Mouse (Mus musculus) embryonic facial prominence, embryonic 13.5 days (tissue): ENCODE data around the gene C130074G19Rik. TPM values are rescaled to one million over a fixed set of nuclear protein-coding genes. Genes with fewer than 3 reads are reported as not detected.
A peak's percentile ranks its signal among the peaks of the same experiment; 100 is the strongest.

Experiments
- ATAC-seq: fragments of 200-750 bp; cut with Nextera tagmentation; 2 replicates; pipeline ENCODE4 v1.8.0; 2017; ENCODE audit warnings: low read depth; ENCODE audit not compliant: insufficient number of reproducible peaks, insufficient read depth, low FRiP score, low TSS enrichment
- H3K27ac ChIP-seq: fragments of 300-500 bp; sonication (generic); 2 replicates; pipeline ENCODE4 v1.5.1; 2015; ENCODE audit warnings: moderate library complexity, mild to moderate bottlenecking, inconsistent platforms
- H3K27me3 ChIP-seq: fragments of 300-500 bp; sonication (generic); 2 replicates; pipeline ENCODE4 v1.6.1; 2015; ENCODE audit warnings: mild to moderate bottlenecking, inconsistent platforms
- H3K36me3 ChIP-seq: fragments of 300-500 bp; sonication (generic); 2 replicates; pipeline ENCODE4 v1.6.1; 2015; ENCODE audit warnings: mild to moderate bottlenecking, inconsistent platforms
- H3K4me1 ChIP-seq: fragments of 300-500 bp; sonication (generic); 2 replicates; pipeline ENCODE4 v1.6.1; 2015; ENCODE audit warnings: inconsistent platforms
- H3K4me2 ChIP-seq: fragments of 300-500 bp; sonication (generic); 2 replicates; pipeline ENCODE4 v1.6.1; 2015; ENCODE audit warnings: moderate library complexity, mild to moderate bottlenecking, inconsistent platforms
- H3K4me3 ChIP-seq: fragments of 300-500 bp; sonication (generic); 2 replicates; pipeline ENCODE4 v1.5.1; 2015; ENCODE audit warnings: mild to moderate bottlenecking, inconsistent platforms
- H3K9ac ChIP-seq: fragments of 300-500 bp; sonication (generic); 2 replicates; pipeline ENCODE4 v1.6.1; 2015; ENCODE audit warnings: mild to moderate bottlenecking, inconsistent platforms
- H3K9me3 ChIP-seq: fragments of 300-500 bp; sonication (generic); 2 replicates; pipeline ENCODE4 v1.6.1; 2016; ENCODE audit warnings: inconsistent platforms
- WGBS: fragments of 180-500 bp; shearing (Covaris S2); methylation state at CpG from one replicate; pipeline ENCODE4 v1.1.7; 2015; ENCODE audit warnings: mixed read lengths; 5-methylcytosine and 5-hydroxymethylcytosine counted together
- polyA plus RNA-seq: library from polyadenylated mRNA; unstranded; fragments of >200 nt; fragmentation: Nextera tagmentation; extraction: Ambion mirVana; gene quantifications from 2 replicates; pipeline ENCODE4 v1.2.1, GENCODE M21; 2015

Gene C130074G19Rik
- polyA plus RNA-seq, 1 experiment from 2014 or later = 1.4 TPM

GRCm38 (mm10) chr1:184905371-184905770, 22.4 kb upstream of the C130074G19Rik start:
- Histone ChIP-seq H3K27ac (no peak overlapping the region), H3K9ac (no peak overlapping the region), H3K36me3 (peaks cover 67% of the 10 kb centered on the region), H3K27me3 (no peaks in the 10 kb centered on the region), H3K4me2 (no peak overlapping the region), H3K4me3 (no peak overlapping the region), H3K4me1 (peaks cover 4% of the 10 kb centered on the region), H3K9me3 (no peaks in the 10 kb centered on the region)
- WGBS = 74% methylated on average over 19 of the region's 19 CpGs
- ATAC-seq = no peak

GRCm38 (mm10) chr1:184903697-184904096, 20.7 kb upstream of the C130074G19Rik start:
- WGBS = 69% methylated on average over 7 of the region's 7 CpGs
- Histone ChIP-seq H3K27ac (no peak overlapping the region), H3K9ac (no peak overlapping the region), H3K4me3 (no peak overlapping the region), H3K4me1 (peaks cover 4% of the 10 kb centered on the region), H3K27me3 (no peaks in the 10 kb centered on the region), H3K4me2 (no peak overlapping the region), H3K9me3 (no peaks in the 10 kb centered on the region), H3K36me3 (peaks cover 56% of the 10 kb centered on the region)
- no peak for ATAC-seq

- no peaks in the 10 kb centered on the region for H3K9me3 ChIP-seq
- no peak overlapping the region for H3K4me3 ChIP-seq
- H3K4me1 ChIP-seq = peaks cover 4% of the 10 kb centered on the region
- no peak overlapping the region for H3K27ac ChIP-seq
- H3K9ac ChIP-seq = no peak overlapping the region
- H3K27me3 ChIP-seq = no peaks in the 10 kb centered on the region
- 83% methylated on average over 7 of the region's 7 CpGs for WGBS
- H3K36me3 ChIP-seq = peaks cover 55% of the 10 kb centered on the region
- no peak overlapping the region for H3K4me2 ChIP-seq
- no peak for ATAC-seq
Observed at GRCm38 (mm10) chr1:184902886-184903285, 19.9 kb upstream of the C130074G19Rik start.

GRCm38 (mm10) chr1:184897350-184897749, 14.3 kb upstream of the C130074G19Rik start:
- WGBS = 52% methylated on average over 16 of the region's 16 CpGs

GRCm38 (mm10) chr1:184891998-184892397, 9.0 kb upstream of the C130074G19Rik start:
- Histone ChIP-seq H3K4me1 (0 out of 2 replicates have a peak, but pooled peaks cover 2% of the 10 kb centered on the region), H3K4me2 (no peak overlapping the region), H3K9ac (no peak overlapping the region), H3K9me3 (no peaks in the 10 kb centered on the region), H3K36me3 (0 out of 2 replicates have a peak, but pooled peaks cover 3% of the 10 kb centered on the region), H3K27ac (no peak overlapping the region), H3K27me3 (no peaks in the 10 kb centered on the region), H3K4me3 (no peak overlapping the region)
- whole genome bisulfite sequencing = 88% methylated on average over 3 of the region's 3 CpGs
- no peak for ATAC-seq

More at GRCm38 (mm10) chr1:184897350-184897749, 14.3 kb upstream of the C130074G19Rik start:
- Histone ChIP-seq H3K4me2 (peak overlapping the region; percentile 15; the same call in 1 of the 2 replicates), H3K27me3 (no peaks in the 10 kb centered on the region), H3K27ac (no peak overlapping the region), H3K9ac (no peak overlapping the region), H3K36me3 (peaks cover 21% of the 10 kb centered on the region), H3K9me3 (no peaks in the 10 kb centered on the region), H3K4me3 (no peak overlapping the region), H3K4me1 (peaks cover 8% of the 10 kb centered on the region)
- no peak for ATAC-seq

- no peak overlapping the region for H3K9ac ChIP-seq
Observed at GRCm38 (mm10) chr1:184889454-184889853, 6.4 kb upstream of the C130074G19Rik start.

GRCm38 (mm10) chr1:184886160-184886559, 3.1 kb upstream of the C130074G19Rik start:
- Histone ChIP-seq H3K9me3 (no peaks in the 10 kb centered on the region), H3K4me2 (no peak overlapping the region), H3K36me3 (no peaks in the 10 kb centered on the region), H3K27me3 (peaks cover 38% of the 10 kb centered on the region), H3K4me1 (peaks cover 15% of the 10 kb centered on the region), H3K4me3 (no peak overlapping the region), H3K9ac (no peak overlapping the region), H3K27ac (no peak overlapping the region)
- ATAC-seq = no peak
- WGBS = 42% methylated on average over 1 of the region's 1 CpGs

More at GRCm38 (mm10) chr1:184889454-184889853, 6.4 kb upstream of the C130074G19Rik start:
- Histone ChIP-seq H3K27ac (no peak overlapping the region), H3K4me2 (no peak overlapping the region), H3K4me3 (no peak overlapping the region), H3K36me3 (no peaks in the 10 kb centered on the region), H3K27me3 (peaks cover 5% of the 10 kb centered on the region; the same call in 1 of the 2 replicates), H3K9me3 (no peaks in the 10 kb centered on the region), H3K4me1 (no peaks in the 10 kb centered on the region)
- no peak for ATAC-seq
- WGBS = 82% methylated on average over 6 of the region's 6 CpGs

- Histone ChIP-seq H3K9me3 (no peaks in the 10 kb centered on the region), H3K4me3 (peak overlapping the region; percentile 49), H3K27ac (no peak overlapping the region), H3K27me3 (peaks cover 53% of the 10 kb centered on the region), H3K36me3 (no peaks in the 10 kb centered on the region), H3K4me1 (peaks cover 15% of the 10 kb centered on the region), H3K9ac (0 out of 2 replicates have a peak overlapping the region, but pooled peaks have one; percentile 69), H3K4me2 (peak overlapping the region; percentile 87)
- 69% methylated on average over 7 of the region's 7 CpGs for WGBS
- ATAC-seq = no peak
Observed at GRCm38 (mm10) chr1:184881861-184882260, 1.2 kb downstream of the C130074G19Rik start.

- Histone ChIP-seq H3K9ac (no peak overlapping the region), H3K4me2 (no peak overlapping the region), H3K36me3 (no peaks in the 10 kb centered on the region), H3K27me3 (peaks cover 53% of the 10 kb centered on the region), H3K27ac (no peak overlapping the region), H3K4me3 (peak overlapping the region; percentile 49; the same call in 1 of the 2 replicates), H3K9me3 (no peaks in the 10 kb centered on the region), H3K4me1 (peaks cover 15% of the 10 kb centered on the region)
- ATAC-seq = no peak
- 89% methylated on average over 5 of the region's 5 CpGs for WGBS
Observed at GRCm38 (mm10) chr1:184881211-184881610, 1.8 kb downstream of the C130074G19Rik start.

- no peaks in the 10 kb centered on the region for H3K36me3 ChIP-seq
- H3K27ac ChIP-seq = no peak overlapping the region
- H3K4me3 ChIP-seq = no peak overlapping the region
- peaks cover 46% of the 10 kb centered on the region for H3K27me3 ChIP-seq
- no peak overlapping the region for H3K4me2 ChIP-seq
- no peaks in the 10 kb centered on the region for H3K9me3 ChIP-seq
- H3K9ac ChIP-seq = no peak overlapping the region
- peaks cover 15% of the 10 kb centered on the region for H3K4me1 ChIP-seq
- ATAC-seq = no peak
- 73% methylated on average over 6 of the region's 6 CpGs for WGBS
Observed at GRCm38 (mm10) chr1:184878860-184879259, 4.2 kb downstream of the C130074G19Rik start.

- no peaks in the 10 kb centered on the region for H3K9me3 ChIP-seq
- H3K36me3 ChIP-seq = no peaks in the 10 kb centered on the region
- peaks cover 3% of the 10 kb centered on the region for H3K4me1 ChIP-seq
- no peak overlapping the region for H3K9ac ChIP-seq
- H3K4me3 ChIP-seq = no peak overlapping the region
- H3K4me2 ChIP-seq = no peak overlapping the region
- no peak for ATAC-seq
- 67% methylated on average over 2 of the region's 2 CpGs for WGBS
- H3K27me3 ChIP-seq = peaks cover 30% of the 10 kb centered on the region
- H3K27ac ChIP-seq = no peak overlapping the region
Observed at GRCm38 (mm10) chr1:184877306-184877705, 5.7 kb downstream of the C130074G19Rik start.

- Histone ChIP-seq H3K4me1 (peaks cover 17% of the 10 kb centered on the region), H3K4me3 (no peak overlapping the region), H3K9me3 (no peaks in the 10 kb centered on the region), H3K27me3 (peaks cover 8% of the 10 kb centered on the region), H3K27ac (no peak overlapping the region), H3K9ac (no peak overlapping the region), H3K4me2 (no peak overlapping the region), H3K36me3 (no peaks in the 10 kb centered on the region)
- WGBS = 81% methylated on average over 11 of the region's 11 CpGs
- ATAC-seq = no peak
Observed at GRCm38 (mm10) chr1:184873910-184874309, 9.1 kb downstream of the C130074G19Rik start.
